Mouse (Mus musculus) lung, postnatal 0 days (tissue): Measurements from ENCODE around the gene Olfr881. TPM values are rescaled to one million over a fixed set of nuclear protein-coding genes. Genes with fewer than 3 reads are reported as not detected.

Experiments used
- ATAC-seq: fragments of 200-750 bp; cut with Nextera tagmentation; 2 replicates; pipeline ENCODE4 v1.8.0; 2017; ENCODE audit warnings: moderate library complexity
- DNase-seq: peaks from one replicate; pipeline ENCODE4 v3.0.0-alpha.2; 2016; ENCODE audit warnings: low spot score
- H3K27ac ChIP-seq: fragments of 300-500 bp; sonication (generic); 2 replicates; pipeline ENCODE4 v1.5.1; 2014; ENCODE audit warnings: antibody characterized with exemption, mild to moderate bottlenecking, low read length, mixed read lengths
- H3K27me3 ChIP-seq: fragments of 300-500 bp; sonication (generic); replicated peaks from 2 replicates; pipeline ENCODE4 v1.6.1; 2014; ENCODE audit warnings: low read length, mixed read lengths; ENCODE audit not compliant: insufficient read depth
- H3K36me3 ChIP-seq: fragments of 300-500 bp; sonication (generic); 2 replicates; pipeline ENCODE4 v1.6.1; 2014; ENCODE audit warnings: low read length, mixed read lengths; ENCODE audit not compliant: insufficient read depth
- H3K4me1 ChIP-seq: fragments of 300-500 bp; sonication (generic); 2 replicates; pipeline ENCODE4 v1.6.1; 2014; ENCODE audit warnings: antibody characterized with exemption, low read depth, low read length, mixed read lengths; ENCODE audit not compliant: insufficient read depth
- H3K4me2 ChIP-seq: fragments of 300-500 bp; sonication (generic); replicated peaks from 2 replicates; pipeline ENCODE4 v1.6.1; 2014; ENCODE audit warnings: low read depth, mild to moderate bottlenecking, low read length, moderate library complexity, mixed read lengths
- H3K4me3 ChIP-seq: fragments of 300-500 bp; sonication (generic); 2 replicates; pipeline ENCODE4 v1.5.1; 2014; ENCODE audit warnings: low read depth, low read length
- H3K9ac ChIP-seq: fragments of 300-500 bp; sonication (generic); replicated peaks from 2 replicates; pipeline ENCODE4 v1.6.1; 2014; ENCODE audit warnings: low read depth, mild to moderate bottlenecking
- H3K9me3 ChIP-seq: fragments of 300-500 bp; sonication (generic); 2 replicates; pipeline ENCODE4 v1.6.1; 2016; ENCODE audit warnings: low read length, mixed read lengths
- CTCF ChIP-seq: IDR thresholded peaks from 2 replicates; pipeline ENCODE4 v1.5.1; 2016; ENCODE audit warnings: antibody characterized with exemption, mild to moderate bottlenecking
- EP300 ChIP-seq: IDR thresholded peaks from 2 replicates; pipeline ENCODE4 v1.6.1; 2016; ENCODE audit warnings: antibody characterized with exemption, mild to moderate bottlenecking, control low read depth
- WGBS: fragments of 180-500 bp; shearing (Covaris S2); extraction: QIAGEN DNeasy Blood & Tissue Kit; methylation state at CpG from one replicate; pipeline ENCODE4 v1.1.7; 2014; 5-methylcytosine and 5-hydroxymethylcytosine counted together
- polyA plus RNA-seq: library from polyadenylated mRNA; unstranded; fragments of >200 nt; fragmentation: Nextera tagmentation; extraction: Ambion mirVana; gene quantifications from 2 replicates; pipeline ENCODE4 v1.2.1, GENCODE M21; 2015

The Olfr881 gene
- not detected in 2 replicates for polyA plus RNA-seq

DNA sequence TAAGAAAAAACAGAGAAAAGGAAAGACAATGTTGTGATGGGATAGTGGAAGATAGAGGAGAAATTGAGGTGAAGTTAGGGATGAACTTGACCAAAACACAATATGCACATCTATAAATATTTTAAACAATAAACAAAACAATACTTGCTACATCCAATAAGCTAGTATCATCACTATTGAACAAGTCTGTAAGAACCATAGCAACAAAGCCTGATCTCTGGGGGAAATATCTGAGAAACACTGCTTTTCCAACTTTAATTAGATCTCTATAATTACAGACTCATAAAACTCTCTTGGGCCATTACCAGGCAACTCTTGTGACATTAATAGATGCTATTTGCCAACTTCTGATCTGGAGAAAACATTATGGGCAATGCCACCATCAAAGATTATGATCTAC is at the start of gene Olfr881:
Gene Olfr881, plus strand, starts transcription at position 301 of the 400 bp plus-strand sequence.
- DNase-seq (no peak), ATAC-seq (no peak)
- TF ChIP-seq EP300, result no peak
- TF ChIP-seq CTCF, result no peak
- H3K4me1 ChIP-seq, result no peaks in the 10 kb centered on the region
- no peak within 1 kb of the TSS for H3K4me2 ChIP-seq
- H3K36me3 ChIP-seq, result no peaks in the 10 kb centered on the region
- H3K9me3 ChIP-seq, result no peaks in the 10 kb centered on the region
- no peak within 1 kb of the TSS for H3K9ac ChIP-seq
- H3K27me3 ChIP-seq, result no peaks in the 10 kb centered on the region
- H3K4me3 ChIP-seq, result no peak within 1 kb of the TSS
- no peak within 1 kb of the TSS for H3K27ac ChIP-seq

DNA sequence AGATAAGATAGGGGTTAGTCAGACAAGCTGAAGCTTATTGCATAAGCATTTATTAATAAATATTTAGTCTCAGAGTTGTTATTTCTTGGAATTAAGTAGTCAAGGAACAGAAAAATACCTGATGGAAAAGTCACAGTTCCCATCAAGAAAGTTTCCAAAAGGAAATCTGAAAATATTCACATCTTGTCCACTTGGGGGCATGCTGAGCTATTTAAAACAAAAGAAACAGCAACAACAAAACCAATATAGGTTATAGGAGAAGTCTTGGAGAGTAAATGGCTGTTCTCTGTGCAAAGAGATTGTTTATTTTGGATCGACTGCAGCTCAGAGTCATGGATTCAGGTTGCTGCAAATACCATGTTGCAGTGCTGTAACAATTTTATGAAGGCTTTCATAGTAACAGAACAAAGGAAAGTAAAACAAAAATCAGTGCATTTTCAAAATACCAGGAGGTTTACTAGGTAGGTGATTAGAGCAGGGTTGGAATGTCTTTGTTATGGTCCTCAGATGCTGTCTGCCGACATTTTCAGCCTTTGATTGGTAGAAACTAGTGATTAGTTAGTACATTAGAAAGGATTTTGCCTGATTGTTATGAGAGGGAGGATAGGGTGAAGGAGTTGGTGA is 7.1 kb downstream of the Olfr881 start:
- no peak for ATAC-seq
- WGBS, result 31% methylated on average over 2 of the region's 2 CpGs
- H3K4me3 ChIP-seq, result no peak overlapping the region
- TF ChIP-seq EP300 (no peak), CTCF (0 out of 2 replicates have a peak, but pooled peaks have one; percentile 11)
- H3K27ac ChIP-seq, result no peak overlapping the region
- H3K36me3 ChIP-seq, result no peaks in the 10 kb centered on the region
- no peaks in the 10 kb centered on the region for H3K4me1 ChIP-seq
- DNase-seq, result no peak
- H3K27me3 ChIP-seq, result no peaks in the 10 kb centered on the region
- no peak overlapping the region for H3K9ac ChIP-seq
- no peak overlapping the region for H3K4me2 ChIP-seq
- H3K9me3 ChIP-seq, result no peaks in the 10 kb centered on the region

DNA sequence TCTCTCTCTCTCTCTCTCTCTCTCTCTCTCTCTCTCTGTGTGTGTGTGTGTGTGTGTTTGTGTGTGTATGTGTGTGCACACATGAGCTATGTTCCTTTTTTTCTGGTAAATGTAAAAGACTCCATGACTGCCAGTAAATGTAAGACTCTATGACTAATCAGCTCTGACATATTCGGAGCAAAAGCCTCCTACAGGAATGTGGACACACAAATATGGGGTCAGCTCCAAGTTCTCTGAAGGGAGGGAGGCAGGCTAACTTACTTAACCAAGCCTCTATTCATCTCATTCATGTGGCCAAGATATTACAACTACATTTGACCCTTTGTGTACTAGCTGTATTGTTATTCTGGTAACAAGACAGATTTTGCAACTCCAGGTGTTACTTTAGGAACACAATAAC is 8.4 kb downstream of the Olfr881 start:
- 43% methylated on average over 1 of the region's 1 CpGs for WGBS

DNA sequence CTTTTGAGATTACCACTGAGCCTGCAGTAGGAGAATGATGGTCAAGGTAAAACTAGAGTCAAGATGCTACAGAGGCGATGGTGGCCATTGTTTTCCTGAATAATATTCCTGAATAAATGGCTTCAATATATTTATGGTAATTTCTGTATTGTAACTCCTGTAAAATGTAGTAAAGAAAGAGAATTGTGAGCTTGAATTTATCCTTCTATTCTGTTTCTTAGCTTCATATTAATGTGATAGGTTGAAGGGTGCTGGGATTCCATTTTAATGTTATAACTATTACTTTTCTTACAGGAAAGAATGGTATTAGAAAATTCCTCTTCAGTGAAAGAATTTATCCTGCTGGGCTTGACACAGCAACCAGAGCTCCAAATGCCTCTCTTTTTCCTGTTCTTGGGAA is 33.9 kb downstream of the Olfr881 start, which contains the start of gene Olfr883:
Gene Olfr883, plus strand, starts transcription at position 301 of the 400 bp plus-strand sequence.
- WGBS, result 69% methylated on average over 1 of the region's 1 CpGs
- no peaks in the 10 kb centered on the region for H3K4me1 ChIP-seq
- H3K4me2 ChIP-seq, result no peak within 1 kb of the TSS
- no peaks in the 10 kb centered on the region for H3K9me3 ChIP-seq
- H3K27ac ChIP-seq, result no peak within 1 kb of the TSS
- H3K36me3 ChIP-seq, result no peaks in the 10 kb centered on the region
- ATAC-seq (no peak), DNase-seq (no peak)
- H3K27me3 ChIP-seq, result no peaks in the 10 kb centered on the region
- no peak within 1 kb of the TSS for H3K4me3 ChIP-seq
- no peak within 1 kb of the TSS for H3K9ac ChIP-seq
- TF ChIP-seq CTCF, result no peak
- TF ChIP-seq EP300, result no peak

More for the DNA sequence above, 8.4 kb downstream of the Olfr881 start:
- no peaks in the 10 kb centered on the region for H3K36me3 ChIP-seq
- H3K4me2 ChIP-seq, result no peak overlapping the region
- no peak overlapping the region for H3K9ac ChIP-seq
- H3K9me3 ChIP-seq, result no peaks in the 10 kb centered on the region
- H3K4me1 ChIP-seq, result no peaks in the 10 kb centered on the region
- no peak overlapping the region for H3K27ac ChIP-seq
- ATAC-seq (no peak), DNase-seq (peak; percentile 5)
- TF ChIP-seq EP300 (no peak), CTCF (no peak)
- no peak overlapping the region for H3K4me3 ChIP-seq
- H3K27me3 ChIP-seq, result no peaks in the 10 kb centered on the region

Other genes with a start within 250 kb of the Olfr881 start
- gene Olfr874, start 246.7 kb upstream of the Olfr881 start, polyA plus RNA-seq, result not detected in 2 replicates
- gene Olfr875, start 220.0 kb upstream of the Olfr881 start, polyA plus RNA-seq, result not detected in 2 replicates
- not detected in 2 replicates for gene Olfr876, start 188.8 kb upstream of the Olfr881 start, polyA plus RNA-seq
- not detected in 2 replicates for gene Olfr877, start 137.6 kb upstream of the Olfr881 start, polyA plus RNA-seq
- gene Olfr145, start 95.1 kb upstream of the Olfr881 start, polyA plus RNA-seq, result not detected in 2 replicates
- not detected in 2 replicates for gene Olfr878, start 74.0 kb upstream of the Olfr881 start, polyA plus RNA-seq
- gene Olfr883, start 34.0 kb downstream of the Olfr881 start, polyA plus RNA-seq, result not detected in 2 replicates
- not detected in 2 replicates for gene Olfr884, start 54.7 kb downstream of the Olfr881 start, polyA plus RNA-seq
- not detected in 2 replicates for gene Olfr885, start 69.5 kb downstream of the Olfr881 start, polyA plus RNA-seq
- not detected in 2 replicates for gene Olfr887, start 92.2 kb downstream of the Olfr881 start, polyA plus RNA-seq
- gene Olfr888, start 116.3 kb downstream of the Olfr881 start, polyA plus RNA-seq, result not detected in 2 replicates
- gene Olfr889, start 123.4 kb downstream of the Olfr881 start, polyA plus RNA-seq, result 0.02 and 0.04 TPM in 2 replicates
- not detected in 2 replicates for gene Olfr890, start 150.7 kb downstream of the Olfr881 start, polyA plus RNA-seq
- not detected in 2 replicates for gene Olfr891, start 189.0 kb downstream of the Olfr881 start, polyA plus RNA-seq
- not detected in 2 replicates for gene Olfr893, start 216.5 kb downstream of the Olfr881 start, polyA plus RNA-seq
- not detected in 2 replicates for gene Olfr894, start 226.2 kb downstream of the Olfr881 start, polyA plus RNA-seq